Mouse (Mus musculus) heart, postnatal 0 days (tissue): ENCODE measurements around the gene Syt12. TPM values are rescaled to one million over a fixed set of nuclear protein-coding genes. Genes with fewer than 3 reads are reported as not detected.

Experiments
- ATAC-seq: fragments of 200-750 bp; cut with Nextera tagmentation; 2 replicates; pipeline ENCODE4 v1.8.0; 2017; ENCODE audit warnings: low read depth, moderate number of reproducible peaks, moderate library complexity; ENCODE audit not compliant: insufficient read depth
- DNase-seq: peaks from one replicate; pipeline ENCODE4 v3.0.0-alpha.2; 2016; ENCODE audit warnings: low spot score
- H3K27ac ChIP-seq: fragments of 300-500 bp; sonication (generic); 2 replicates; pipeline ENCODE4 v1.5.1; 2014; ENCODE audit warnings: low read depth, mild to moderate bottlenecking
- H3K27me3 ChIP-seq: fragments of 300-500 bp; sonication (generic); 2 replicates; pipeline ENCODE4 v1.6.1; 2014; ENCODE audit warnings: low read length, mixed read lengths; ENCODE audit not compliant: control insufficient read depth, insufficient read depth
- H3K36me3 ChIP-seq: fragments of 300-500 bp; sonication (generic); replicated peaks from 2 replicates; pipeline ENCODE4 v1.6.1; 2014; ENCODE audit warnings: low read length, mixed read lengths; ENCODE audit not compliant: control insufficient read depth, insufficient read depth
- H3K4me1 ChIP-seq: fragments of 300-500 bp; sonication (generic); 2 replicates; pipeline ENCODE4 v1.6.1; 2014; ENCODE audit warnings: antibody characterized with exemption; ENCODE audit not compliant: control insufficient read depth, insufficient read depth
- H3K4me2 ChIP-seq: fragments of 300-500 bp; sonication (generic); 2 replicates; pipeline ENCODE4 v1.6.1; 2014; ENCODE audit warnings: low read depth, mild to moderate bottlenecking, low read length, moderate library complexity
- H3K4me3 ChIP-seq: fragments of 300-500 bp; sonication (generic); 2 replicates; pipeline ENCODE4 v1.5.1; 2014; ENCODE audit warnings: low read depth, low read length
- H3K9ac ChIP-seq: fragments of 300-500 bp; sonication (generic); replicated peaks from 2 replicates; pipeline ENCODE4 v1.6.1; 2014; ENCODE audit warnings: low read depth, low read length, mixed read lengths
- H3K9me3 ChIP-seq: fragments of 300-500 bp; sonication (generic); replicated peaks from 2 replicates; pipeline ENCODE4 v1.6.1; 2016; ENCODE audit warnings: low read length; ENCODE audit not compliant: control insufficient read depth
- CTCF ChIP-seq: IDR thresholded peaks from 2 replicates; pipeline ENCODE4 v1.5.1; 2016; ENCODE audit warnings: antibody characterized with exemption, control low read depth, low read depth
- EP300 ChIP-seq: IDR thresholded peaks from 2 replicates; pipeline ENCODE4 v1.6.1; 2016; ENCODE audit warnings: antibody characterized with exemption, low read depth
- WGBS: fragments of 180-500 bp; shearing (Covaris S2); extraction: QIAGEN DNeasy Blood & Tissue Kit; methylation state at CpG from one replicate; pipeline ENCODE4 v1.1.7; 2014; 5-methylcytosine and 5-hydroxymethylcytosine counted together
- polyA plus RNA-seq: library from polyadenylated mRNA; unstranded; fragments of >200 nt; fragmentation: Nextera tagmentation; extraction: Ambion mirVana; gene quantifications from 2 replicates; pipeline ENCODE4 v1.2.1, GENCODE M21; 2015
- total RNA-seq: library from RNA; depleted of rRNA; stranded (reverse); fragments of >200 nt; gene quantifications from 2 replicates; pipeline ENCODE4 v1.2.3, GENCODE M21; 2014; ENCODE audit warnings: low replicate concordance

Syt12 gene
- total and polyA plus RNA-seq, 2 experiments from 2014 or later = 0.46 to 2.8 TPM

GRCm38 (mm10) chr19:4482111-4482859 is 5.0 kb upstream of the Syt12 start:
- TF ChIP-seq CTCF = no peak
- no peak overlapping the region for H3K9ac ChIP-seq
- H3K27ac ChIP-seq = no peak overlapping the region
- H3K27me3 ChIP-seq = 0 out of 2 replicates have a peak, but pooled peaks cover 3% of the 10 kb centered on the region
- WGBS = 73% methylated on average over 3 of the region's 3 CpGs
- DNase-seq = no peak
- H3K36me3 ChIP-seq = no peaks in the 10 kb centered on the region
- ATAC-seq = no peak
- no peak overlapping the region for H3K4me2 ChIP-seq
- H3K4me1 ChIP-seq = peaks cover 6% of the 10 kb centered on the region
- no peaks in the 10 kb centered on the region for H3K9me3 ChIP-seq
- no peak overlapping the region for H3K4me3 ChIP-seq

- no peak for DNase-seq
- Histone ChIP-seq H3K9ac (no peak overlapping the region), H3K27ac (no peak overlapping the region), H3K27me3 (peaks cover 12% of the 10 kb centered on the region), H3K36me3 (no peaks in the 10 kb centered on the region), H3K4me3 (no peak overlapping the region), H3K9me3 (no peaks in the 10 kb centered on the region), H3K4me2 (no peak overlapping the region), H3K4me1 (peaks cover 10% of the 10 kb centered on the region)
- WGBS = 34% methylated on average over 4 of the region's 4 CpGs
- no peak for TF ChIP-seq EP300
- TF ChIP-seq CTCF = no peak
- no peak for ATAC-seq
Observed at GRCm38 (mm10) chr19:4481326-4481725, 4.1 kb upstream of the Syt12 start.

- H3K36me3 ChIP-seq = no peaks in the 10 kb centered on the region
- no peak overlapping the region for H3K27ac ChIP-seq
- DNase-seq (no peak), ATAC-seq (no peak)
- peaks cover 25% of the 10 kb centered on the region for H3K27me3 ChIP-seq
- no peak overlapping the region for H3K4me2 ChIP-seq
- no peaks in the 10 kb centered on the region for H3K9me3 ChIP-seq
- WGBS = 91% methylated on average over 2 of the region's 2 CpGs
- H3K4me3 ChIP-seq = no peak overlapping the region
- H3K4me1 ChIP-seq = peaks cover 10% of the 10 kb centered on the region
- H3K9ac ChIP-seq = no peak overlapping the region
- TF ChIP-seq EP300 (no peak), CTCF (no peak)
Observed at GRCm38 (mm10) chr19:4480041-4480440, 2.8 kb upstream of the Syt12 start.

GRCm38 (mm10) chr19:4478190-4478516 is 906 bp upstream of the Syt12 start:
- ATAC-seq (no peak), DNase-seq (peak; percentile 43)
- Histone ChIP-seq H3K27ac (no peak overlapping the region), H3K4me2 (peak overlapping the region; percentile 46), H3K9ac (no peak overlapping the region), H3K4me3 (peak overlapping the region; percentile 7; the same call in 1 of the 2 replicates), H3K4me1 (peaks cover 10% of the 10 kb centered on the region), H3K36me3 (no peaks in the 10 kb centered on the region), H3K27me3 (peaks cover 32% of the 10 kb centered on the region), H3K9me3 (no peaks in the 10 kb centered on the region)
- peak; percentile 30; the same call in 1 of the 2 replicates for TF ChIP-seq CTCF
- TF ChIP-seq EP300 = no peak
- WGBS = 35% methylated on average over 1 of the region's 1 CpGs

- Histone ChIP-seq H3K36me3 (no peaks in the 10 kb centered on the region), H3K27me3 (peaks cover 32% of the 10 kb centered on the region), H3K9me3 (no peaks in the 10 kb centered on the region), H3K4me1 (peaks cover 10% of the 10 kb centered on the region), H3K27ac (no peak overlapping the region), H3K4me3 (peak overlapping the region; percentile 50), H3K4me2 (peak overlapping the region; percentile 96), H3K9ac (peak overlapping the region; percentile 8; the same call in 1 of the 2 replicates)
- no peak for TF ChIP-seq EP300
- ATAC-seq (peak; percentile 49), DNase-seq (no peak)
- 1% methylated on average over 59 of the region's 70 CpGs for WGBS
Observed at GRCm38 (mm10) chr19:4476601-4477257, 518 bp downstream of the Syt12 start.
